Mouse (Mus musculus) embryo, embryonic 9.5 days (tissue): ENCODE results near the gene Phf14.
"Not testable (repeated sequence)": the region's sequence is repeated elsewhere in the genome, so short reads cannot be mapped to it uniquely, and the experiment has no call there.

Source experiments
- DNase-seq: peaks from one replicate; pipeline ENCODE4 v3.0.0-alpha.2; 2017; ENCODE audit errors: extremely low spot score

Gene Phf14

DNA sequence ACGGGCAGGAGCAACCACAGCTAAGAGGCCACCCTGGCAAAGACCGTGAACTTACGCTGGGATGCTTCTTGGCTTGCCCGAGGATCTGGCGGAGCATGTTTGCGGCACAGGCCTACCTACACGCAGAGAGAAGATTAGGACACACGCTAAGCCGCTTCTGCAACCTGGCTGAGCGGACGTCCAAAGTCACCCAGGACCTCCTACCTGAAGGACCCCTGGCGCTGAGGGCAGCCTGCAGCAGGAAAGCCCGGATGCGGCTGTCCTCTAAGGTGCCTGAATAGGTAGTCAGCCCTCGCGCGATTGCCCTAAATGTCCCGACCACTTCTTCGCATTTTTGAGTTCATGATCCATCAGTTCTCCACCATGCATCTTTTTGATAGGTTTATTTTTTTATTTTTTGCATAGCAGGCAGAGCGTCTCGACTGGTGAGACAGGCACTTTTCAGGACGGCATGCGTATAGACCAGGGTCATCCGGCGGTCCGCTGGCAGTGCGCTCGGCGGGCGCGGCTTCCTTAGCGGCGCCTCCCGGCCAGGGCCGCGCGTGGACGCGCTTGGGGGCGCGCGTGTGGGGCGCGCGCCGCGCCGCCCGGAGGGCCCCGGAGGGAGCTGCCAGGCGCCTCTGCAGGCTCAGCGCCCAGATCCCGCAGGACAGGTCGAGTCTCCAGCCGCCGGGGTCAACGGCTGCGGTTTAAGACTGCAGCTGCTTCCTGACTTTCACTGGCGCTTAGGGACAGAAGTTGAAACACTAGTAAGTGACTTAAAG, at the start of gene Phf14, which contains the start of gene Ndufa4:
TSS of gene Phf14 (plus strand) at position 541 of the 764 bp plus-strand sequence.
TSS of gene Ndufa4 (minus strand) at position 229 of the 764 bp plus-strand sequence.
- peak; percentile 91 for DNase-seq

DNA sequence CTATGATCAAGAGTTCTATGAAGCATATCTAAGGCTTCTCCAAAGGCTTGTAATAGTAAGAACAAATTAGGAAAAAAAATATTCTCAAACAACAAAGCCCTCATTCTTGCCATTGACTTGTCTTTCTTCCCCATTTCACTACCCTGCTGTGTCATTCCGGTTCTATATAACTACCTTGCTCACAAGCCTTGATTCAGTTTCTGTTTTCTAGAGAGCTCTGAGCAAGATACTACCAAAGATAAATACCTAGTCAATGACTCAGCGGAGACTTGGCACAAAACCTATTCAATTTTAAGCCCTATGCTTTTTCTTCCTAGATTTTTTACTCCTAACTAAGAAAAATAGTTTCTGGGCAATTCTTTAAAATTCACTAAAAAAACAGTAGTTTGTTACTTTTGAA, 32.2 kb upstream of the Phf14 start:
- DNase-seq, result not testable (repeated sequence)

DNA sequence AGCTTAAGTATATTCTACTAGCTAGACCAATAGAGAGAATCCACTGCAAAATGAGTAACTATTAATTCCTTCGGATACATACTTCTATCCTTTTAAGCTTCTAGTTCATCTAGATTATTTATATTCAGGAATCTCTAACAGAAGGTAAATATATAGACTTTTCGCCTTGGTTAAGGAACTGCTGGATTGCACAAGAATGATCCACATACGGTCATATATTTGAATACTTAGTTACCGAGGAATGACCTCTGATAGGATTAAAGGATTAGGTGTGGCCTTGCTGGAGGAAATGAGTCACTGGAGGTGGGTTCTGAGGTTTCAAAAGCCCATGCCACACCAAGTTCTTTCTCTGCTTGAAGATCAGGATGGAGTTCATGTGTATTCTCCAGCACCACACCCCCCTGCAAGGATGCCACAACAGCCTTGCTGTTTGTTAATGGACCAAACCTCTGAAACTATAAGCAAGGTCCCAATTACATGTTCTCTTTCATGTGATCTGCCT, 6.7 kb upstream of the Phf14 start:
- no peak for DNase-seq

DNA sequence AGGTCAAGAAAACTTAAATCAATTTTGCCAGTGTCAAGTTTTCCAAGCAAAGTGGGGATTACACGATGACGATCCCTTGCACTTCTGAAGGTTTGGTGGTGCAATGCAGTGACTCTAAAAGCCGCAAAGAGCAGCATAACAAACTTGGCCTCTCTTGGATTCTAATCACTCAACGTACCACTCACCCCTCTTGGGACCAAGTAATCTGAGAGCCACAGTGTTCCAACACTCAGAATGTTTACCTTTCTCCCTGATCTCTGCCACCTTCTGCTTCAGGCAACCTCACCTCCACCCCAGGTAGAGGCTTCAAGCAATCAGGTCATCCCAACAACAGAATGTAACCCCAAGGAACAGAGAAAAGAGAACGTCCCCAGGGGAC, 730 bp upstream of the Phf14 start:
- no peak for DNase-seq

DNA sequence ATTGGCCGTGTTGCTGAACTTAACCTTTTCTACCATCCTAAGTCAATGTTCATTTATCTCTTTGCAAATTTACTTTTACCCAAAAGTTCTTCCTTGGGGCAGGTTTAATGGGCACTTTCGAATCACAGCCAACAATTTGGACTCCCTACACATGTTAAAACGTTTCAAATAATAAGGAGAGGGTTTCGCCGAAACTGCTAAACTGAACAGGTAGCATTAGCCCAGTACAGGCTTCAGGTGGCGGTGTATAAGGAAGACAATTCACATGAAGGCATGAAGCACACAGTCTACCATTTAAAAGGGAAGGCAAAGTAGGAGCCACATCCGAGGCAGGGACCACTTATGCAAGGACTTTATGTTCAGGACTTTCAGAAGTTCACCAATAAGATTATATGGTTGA, 561 bp downstream of the Phf14 start:
- peak; percentile 14 for DNase-seq

DNA sequence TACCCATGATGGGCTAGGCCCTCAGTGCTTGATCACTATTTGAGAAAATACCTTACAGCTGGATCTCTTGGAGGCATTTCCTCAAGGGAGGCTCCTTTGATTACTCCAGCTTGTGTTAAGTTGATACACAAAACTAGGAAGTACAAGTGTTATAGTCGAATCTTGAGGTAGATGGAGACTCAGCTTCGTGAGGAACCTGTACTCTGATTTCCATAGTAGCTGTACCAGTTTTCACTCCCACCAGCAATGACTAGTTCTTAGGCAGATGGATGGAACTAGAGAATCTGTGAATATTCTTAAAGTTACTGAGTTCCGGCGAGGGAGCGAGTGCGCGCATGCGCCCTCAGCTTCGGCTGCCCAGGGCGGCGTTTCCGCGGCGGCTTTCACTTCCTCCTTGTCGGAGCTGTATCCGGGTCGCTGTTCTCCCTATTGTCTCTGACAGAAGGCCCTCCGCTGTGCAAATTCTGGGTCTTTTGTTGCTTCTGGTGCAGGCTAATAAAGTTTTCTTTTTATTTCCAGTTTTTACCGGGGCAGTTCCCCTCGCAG, 18.0 kb downstream of the Phf14 start:
- peak; percentile 84 for DNase-seq

DNA sequence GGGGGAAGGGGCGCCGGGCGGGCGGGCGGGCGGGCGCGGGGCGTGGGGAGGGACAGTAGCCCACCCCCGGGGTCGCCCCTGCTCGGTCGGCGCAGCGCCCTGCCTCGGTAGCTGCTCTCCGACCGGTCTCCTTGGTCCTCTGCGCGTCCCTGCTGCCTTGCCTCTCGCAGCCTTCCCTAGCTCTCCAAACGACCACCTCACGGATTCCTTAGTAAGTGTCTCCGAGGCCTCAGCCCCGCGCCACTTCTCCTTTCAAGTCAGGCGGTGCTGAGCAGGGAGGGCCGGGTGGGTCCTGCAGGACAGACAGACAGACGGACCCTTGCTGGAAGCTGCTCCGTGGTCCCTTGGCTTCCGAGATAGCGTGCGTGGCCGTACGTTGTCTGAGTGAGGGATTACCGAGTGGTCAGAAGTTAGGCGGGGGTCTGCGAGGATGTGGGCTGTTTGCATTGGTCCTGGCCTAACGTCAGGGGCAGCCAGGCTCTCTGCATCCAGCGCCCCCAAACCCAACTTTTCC, 18.5 kb downstream of the Phf14 start:
- DNase-seq, result peak; percentile 78

DNA sequence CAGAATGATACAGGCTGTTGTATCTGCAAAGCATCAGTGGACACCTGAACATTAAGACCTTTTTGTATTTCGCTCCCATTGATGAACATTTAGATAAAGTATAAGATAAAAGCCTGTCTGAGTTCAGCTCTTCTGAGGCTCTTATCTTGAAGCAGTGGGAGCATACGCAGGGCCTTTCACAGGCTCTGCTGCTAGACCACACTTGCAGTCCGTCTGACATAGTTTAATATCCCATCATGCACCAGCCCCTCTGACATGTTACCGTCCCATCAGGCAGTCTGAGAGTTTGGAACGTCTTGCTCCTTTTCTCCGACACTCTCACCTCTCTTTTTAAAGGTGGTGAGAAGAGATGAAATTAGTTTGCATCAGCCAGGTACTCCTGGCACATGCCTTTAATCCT, 19.9 kb downstream of the Phf14 start:
- DNase-seq, result no peak

DNA sequence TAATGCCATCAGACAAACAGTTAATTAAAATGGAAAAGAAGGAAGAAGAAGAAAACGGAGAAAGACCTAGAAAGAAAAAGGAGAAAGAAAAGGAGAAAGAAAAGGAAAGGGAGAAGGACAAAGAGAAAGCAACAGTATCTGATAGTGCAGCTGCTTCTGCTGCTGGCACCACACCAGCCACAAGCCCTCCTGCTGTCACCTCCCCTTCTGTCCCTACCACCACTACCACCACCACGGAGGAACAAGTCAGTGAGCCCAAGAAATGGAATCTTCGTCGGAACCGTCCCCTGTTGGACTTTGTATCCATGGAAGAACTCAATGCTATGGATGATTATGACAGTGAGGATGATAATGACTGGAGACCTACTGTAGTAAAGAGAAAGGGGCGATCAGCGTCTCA, 25.8 kb downstream of the Phf14 start:
- no peak for DNase-seq

DNA sequence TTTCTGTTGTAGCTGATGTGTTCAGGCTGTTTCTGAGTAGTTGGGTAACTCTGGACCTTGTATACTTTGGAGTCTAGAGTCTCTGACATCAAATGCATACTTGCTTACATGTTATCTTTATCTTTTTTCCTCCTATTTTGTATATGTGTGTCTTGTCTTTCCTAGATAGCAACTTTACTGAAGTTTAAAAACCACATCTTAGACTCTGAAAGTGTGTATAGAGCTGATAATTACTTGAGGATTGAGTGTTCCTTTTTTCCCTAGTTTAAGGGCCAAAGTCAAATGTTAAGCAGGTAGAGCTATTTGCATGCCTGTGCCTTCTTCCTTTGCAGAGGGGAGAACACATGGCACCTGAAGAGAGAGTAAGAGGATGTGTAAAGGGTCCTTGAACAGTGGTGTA, 33.3 kb downstream of the Phf14 start:
- DNase-seq, result no peak

DNA sequence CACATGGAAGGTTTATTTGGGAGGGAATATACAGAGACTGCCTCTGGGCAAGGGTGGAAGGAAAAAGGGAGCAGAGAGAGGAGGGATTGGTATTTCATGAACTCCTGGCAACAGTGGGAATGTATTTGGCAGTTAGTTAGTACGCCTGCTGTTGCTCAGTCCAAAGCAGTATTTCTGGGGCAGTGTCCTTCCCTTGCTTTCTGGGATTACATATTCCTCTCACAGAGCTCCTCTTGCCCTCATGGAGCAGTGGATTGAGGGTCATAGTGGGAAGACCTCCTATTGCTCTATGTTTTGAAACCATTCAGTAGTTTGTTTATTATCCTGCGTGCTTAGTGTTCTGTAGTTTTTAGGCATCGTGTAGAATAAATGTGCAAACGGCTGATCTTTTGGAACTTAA, 34.5 kb downstream of the Phf14 start:
- DNase-seq, result no peak

DNA sequence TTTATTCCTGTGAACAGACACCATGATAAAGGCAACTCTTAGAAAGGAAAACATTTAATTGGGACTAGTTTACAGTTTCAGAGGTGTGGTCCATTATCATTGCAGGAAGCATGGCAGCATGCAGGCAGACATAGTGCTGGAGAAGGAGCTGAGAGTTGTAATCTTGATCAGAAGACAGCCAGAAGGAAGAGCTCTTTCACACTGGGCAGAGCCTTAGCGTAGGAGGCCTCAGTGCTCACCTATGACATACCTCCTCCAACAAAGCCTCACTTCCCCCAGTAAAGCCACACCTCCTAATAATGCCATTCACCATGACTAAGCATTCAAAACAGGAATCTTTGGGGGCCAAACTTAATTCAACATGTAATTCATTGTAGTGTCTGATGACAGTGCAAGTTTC, 40.5 kb downstream of the Phf14 start:
- DNase-seq, result no peak

DNA sequence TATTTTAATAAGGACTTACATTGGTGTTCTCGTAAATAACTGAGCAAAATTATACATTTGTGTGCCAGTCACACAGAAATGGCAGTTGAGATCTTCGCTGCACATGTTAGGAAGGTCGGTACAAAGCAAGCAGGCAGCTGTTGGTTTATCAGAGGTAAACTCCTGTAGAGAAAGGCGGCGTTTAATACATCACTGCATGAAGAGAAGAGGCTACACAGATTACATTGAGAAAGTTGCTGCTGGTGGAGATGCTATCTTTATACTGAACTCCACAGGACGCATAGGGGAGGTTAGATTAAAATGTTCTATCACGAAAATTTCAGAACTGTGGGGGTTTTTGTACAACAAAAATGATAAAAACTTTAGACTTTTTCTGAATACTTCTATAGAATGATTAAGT, 52.6 kb downstream of the Phf14 start:
- DNase-seq, result no peak

DNA sequence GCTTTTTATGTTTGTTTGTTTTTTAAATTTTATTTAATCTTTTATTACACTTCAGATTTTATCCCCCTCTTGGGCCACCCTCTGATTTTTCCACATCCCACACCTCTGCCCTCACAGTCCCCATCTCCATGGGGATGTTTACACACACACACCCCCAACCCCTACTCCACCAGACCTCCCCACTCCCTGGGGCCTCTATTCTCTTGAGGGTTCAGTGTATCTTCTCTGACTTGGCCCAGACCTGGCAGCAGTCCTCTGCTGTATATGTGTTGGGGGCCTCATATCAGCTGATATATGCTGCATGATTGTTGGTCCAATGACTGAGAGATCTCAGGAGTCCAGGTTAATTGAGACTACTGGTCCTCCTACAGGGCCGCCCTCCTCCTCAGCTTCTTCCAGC, 86.2 kb downstream of the Phf14 start:
- no peak for DNase-seq

DNA sequence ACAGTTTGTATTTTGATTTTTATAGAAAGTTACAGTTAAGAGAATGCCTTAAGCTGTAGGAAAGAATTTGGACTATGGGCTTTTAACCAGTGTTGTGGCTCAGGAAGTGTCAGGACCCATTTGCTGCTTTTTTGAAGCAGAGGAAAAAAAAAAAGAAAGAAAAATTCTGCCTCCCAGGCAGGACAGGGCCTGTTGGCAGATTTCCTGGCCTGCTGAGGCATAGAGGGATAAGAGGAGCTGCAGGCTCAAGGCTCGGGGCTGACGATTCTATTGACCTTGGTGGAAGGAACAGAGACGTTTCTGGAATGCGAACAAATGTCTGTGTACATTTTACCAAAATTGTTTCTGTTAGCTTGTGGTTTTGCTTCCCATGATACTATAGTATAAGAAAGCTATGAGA, 91.0 kb downstream of the Phf14 start:
- DNase-seq, result no peak

DNA sequence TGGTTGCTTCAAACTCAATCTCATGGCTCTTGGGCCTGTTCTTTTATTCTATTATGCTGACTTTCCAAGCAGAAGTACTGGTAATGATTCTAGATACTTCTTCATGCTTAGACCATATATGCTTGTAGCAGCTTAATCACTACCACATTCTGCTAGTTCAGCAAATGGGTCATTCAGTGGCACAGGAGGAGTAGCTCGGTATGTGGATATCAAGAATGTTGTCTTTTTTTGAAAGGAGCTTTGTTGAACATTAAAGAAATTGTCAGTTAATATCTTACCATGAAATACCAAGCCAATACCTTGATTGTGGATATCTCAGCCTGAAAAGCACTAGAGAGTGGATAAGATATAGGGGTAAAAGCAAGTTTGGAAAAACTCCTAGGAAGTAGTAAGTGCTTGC, 91.9 kb downstream of the Phf14 start:
- DNase-seq, result no peak

DNA sequence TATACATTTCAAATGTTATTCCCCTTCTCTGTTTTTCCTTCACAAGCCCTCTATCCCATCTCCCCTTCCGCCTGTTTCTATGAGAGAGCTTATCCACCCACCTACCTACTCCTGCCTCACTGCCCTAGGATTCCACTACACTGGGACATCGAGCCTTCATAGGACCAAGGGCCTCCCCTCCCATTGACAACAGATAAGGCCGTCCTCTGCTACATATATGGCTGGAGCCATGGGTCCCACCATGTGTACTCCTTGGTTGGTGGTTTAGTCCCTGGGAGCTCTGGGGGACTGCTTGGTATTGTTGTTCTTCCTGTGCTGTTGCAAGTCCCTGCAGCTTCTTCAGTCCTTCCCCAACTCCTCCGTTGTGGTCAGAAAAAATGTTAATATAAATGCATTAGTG, 97.8 kb downstream of the Phf14 start:
- DNase-seq, result no peak

DNA sequence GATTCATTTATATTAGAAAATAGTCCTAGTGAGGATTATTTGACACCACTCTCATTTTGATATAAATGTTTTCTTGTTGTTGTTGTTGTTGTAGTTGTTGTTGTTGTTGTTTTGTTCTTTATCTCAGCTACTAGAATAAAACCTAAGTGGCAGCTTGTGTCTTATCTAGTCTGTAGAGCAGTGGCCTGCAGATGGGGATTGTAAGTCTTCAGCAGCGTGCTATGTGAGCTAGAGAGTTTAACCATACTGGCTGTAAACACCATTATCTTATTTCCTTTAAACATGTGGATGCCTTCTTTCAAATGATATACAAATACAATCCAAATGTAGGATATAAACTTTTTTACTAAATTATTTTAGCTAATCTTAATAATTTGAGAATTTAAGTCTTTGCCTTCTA, 98.4 kb downstream of the Phf14 start:
- DNase-seq, result no peak

DNA sequence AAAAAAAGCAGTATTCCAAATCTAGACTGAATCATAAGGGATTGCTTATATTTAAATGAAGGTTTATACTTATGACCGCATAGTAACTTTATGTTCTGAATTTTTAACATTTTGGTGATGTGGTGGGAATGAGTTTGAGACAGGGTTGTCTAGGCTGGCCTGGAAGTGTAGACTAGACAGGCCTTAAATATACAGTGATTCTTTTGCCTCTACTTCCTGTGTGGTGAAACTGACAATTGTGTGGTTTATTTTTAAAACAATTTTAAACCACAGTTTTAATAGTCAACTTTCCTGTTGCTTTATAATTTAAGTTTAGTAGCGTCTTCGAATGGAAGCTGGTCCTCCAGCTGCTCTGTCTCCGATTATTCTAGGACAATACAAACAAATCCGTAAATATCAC, 104.5 kb downstream of the Phf14 start:
- DNase-seq, result no peak

DNA sequence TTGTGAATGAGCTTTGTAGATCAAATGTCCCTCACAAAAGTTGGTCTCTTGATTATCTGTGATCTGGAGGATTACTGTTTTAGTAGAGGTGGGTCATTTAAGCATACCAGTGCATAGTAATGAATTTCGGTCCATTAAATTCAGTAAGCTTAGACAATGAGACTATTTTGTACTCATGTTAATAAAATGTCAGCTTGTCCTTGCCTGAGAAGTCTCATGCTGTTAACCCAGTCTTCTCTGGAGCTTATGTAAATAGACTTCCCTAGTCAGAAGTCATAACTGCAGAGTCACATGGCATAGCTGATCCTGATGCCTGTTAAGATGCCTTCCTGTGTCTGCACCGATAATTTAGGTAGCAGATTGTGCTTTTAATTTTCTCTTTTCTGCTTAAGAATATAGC, 106.4 kb downstream of the Phf14 start:
- no peak for DNase-seq

DNA sequence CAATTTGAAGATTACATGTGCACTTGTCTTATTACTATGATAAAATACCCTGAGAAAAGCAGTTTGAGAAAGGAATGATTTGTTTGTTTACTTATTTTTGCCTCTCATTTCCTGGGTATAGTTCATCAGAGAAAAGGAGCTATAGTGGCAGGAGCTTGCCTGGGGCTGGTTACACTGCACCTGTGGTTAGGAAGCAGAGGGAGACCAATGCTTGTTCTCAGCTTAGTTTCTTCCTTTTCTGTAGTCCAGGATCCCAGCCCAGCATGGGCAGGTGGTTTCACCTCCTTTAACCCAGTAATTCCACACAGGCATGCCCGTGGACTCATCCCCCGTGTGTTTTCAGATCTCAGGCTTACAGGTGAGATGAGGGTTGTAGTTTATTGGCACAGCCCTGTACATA, 107.1 kb downstream of the Phf14 start:
- no peak for DNase-seq

DNA sequence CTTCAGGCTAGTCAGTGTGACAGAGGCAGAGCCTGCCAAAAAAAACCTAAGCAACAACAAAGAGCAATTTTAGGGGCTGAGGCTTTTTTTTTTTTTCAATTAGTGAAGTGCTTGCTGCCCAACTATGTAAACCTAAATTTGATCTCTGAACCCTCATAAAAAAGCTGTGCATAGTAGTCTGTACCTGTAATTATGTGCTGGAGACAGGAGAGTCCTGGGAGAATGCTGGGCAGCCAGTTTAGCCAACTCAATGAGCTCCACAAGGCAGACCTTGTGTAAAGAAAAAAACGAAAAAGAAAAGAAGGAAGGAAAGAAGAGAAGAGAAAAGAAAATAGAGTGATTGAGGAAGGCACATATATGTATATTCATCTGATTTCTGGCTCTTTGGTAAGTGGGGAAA, 112.1 kb downstream of the Phf14 start:
- DNase-seq, result no peak

DNA sequence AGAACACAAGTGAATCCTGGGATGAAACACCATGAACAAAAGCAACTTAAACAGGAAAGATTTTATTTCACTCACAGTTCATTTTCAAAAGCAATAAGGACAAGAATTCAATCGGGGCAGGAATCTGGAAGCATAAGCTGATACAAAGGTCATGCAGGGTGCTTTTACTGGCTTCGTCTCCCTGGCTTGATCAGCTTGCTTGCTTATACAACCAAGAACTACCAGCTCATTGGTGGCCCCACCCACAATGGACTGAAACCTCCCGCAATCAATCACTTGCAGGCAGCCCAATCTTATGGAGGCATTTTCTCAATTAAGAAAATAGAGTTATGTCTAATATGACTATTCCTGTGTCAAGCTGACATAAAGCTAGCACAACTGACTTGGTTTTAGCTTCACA, 112.5 kb downstream of the Phf14 start:
- no peak for DNase-seq
